Mouse (Mus musculus) small intestine, adult 2 months (tissue): ENCODE measurements around the gene Syn2.

Experiments
- CTCF ChIP-seq: fragments of 200-500 bp; IDR thresholded peaks from 2 replicates; pipeline ENCODE4 v1.5.1; 2012; ENCODE audit warnings: low read depth, mild to moderate bottlenecking, control low read depth, inconsistent platforms, low read length, moderate library complexity, mixed read lengths; ENCODE audit not compliant: insufficient replicate concordance, insufficient read length; ENCODE audit errors: extremely low read depth
- POLR2A ChIP-seq: fragments of 200-500 bp; IDR thresholded peaks from 2 replicates; pipeline ENCODE4 v1.6.1; 2012; ENCODE audit warnings: low read depth, mild to moderate bottlenecking, control low read depth, inconsistent platforms, low read length, moderate library complexity

- TF ChIP-seq POLR2A = no peak
- no peak for TF ChIP-seq CTCF
Measured at GRCm38 (mm10) chr6:115293877-115294276, 159.2 kb downstream of the Syn2 start.
